Mouse (Mus musculus): ENCODE measurements at regions not wholly inside any gene's neighbourhood (a gene's known extent, or its start where the extent isn't known, plus 50 kb on each side); places are given as distances from the start of the nearest gene placed in this dataset.
"Not testable (repeated sequence)": the region's sequence is repeated elsewhere in the genome, so short reads cannot be mapped to it uniquely, and the experiment has no call there.

- peak in 1 of 2 experiments; percentile 17 for DNase-seq (ENCODE audit: low spot score in 2 of 2)
These were observed 133.4 kb upstream of the Ajap1 start for GRCm38 (mm10) chr4:153616058-153616457.

GRCm38 (mm10) chr4:153616938-153617337 is 134.3 kb upstream of the Ajap1 start:
- DNase-seq (ENCODE audit: low spot score in 2 of 2), result no peak

GRCm38 (mm10) chr4:153620871-153621270 is 138.3 kb upstream of the Ajap1 start:
- DNase-seq (ENCODE audit: low spot score in 2 of 2), result no peak

- DNase-seq (ENCODE audit: low spot score in 2 of 2), result no peak
These were observed 148.6 kb upstream of the Ajap1 start for GRCm38 (mm10) chr4:153631161-153631560.

- DNase-seq (ENCODE audit: low spot score in 2 of 2), result no peak
These were observed 149.4 kb upstream of the Ajap1 start for GRCm38 (mm10) chr4:153632056-153632455.

GRCm38 (mm10) chr4:153632551-153632950 is 149.9 kb upstream of the Ajap1 start:
- no peak for DNase-seq (ENCODE audit: low spot score in 2 of 2)

- peak; percentile 15 to 38 for DNase-seq (ENCODE audit: low spot score in 2 of 2)
These were observed 150.6 kb upstream of the Ajap1 start for GRCm38 (mm10) chr4:153633260-153633659.

- no peak for DNase-seq (ENCODE audit: low spot score in 2 of 2)
These were observed 151.7 kb upstream of the Ajap1 start for GRCm38 (mm10) chr4:153634221-153634881.

- no peak for DNase-seq (ENCODE audit: low spot score in 2 of 2)
These were observed 155.4 kb upstream of the Ajap1 start for GRCm38 (mm10) chr4:153637989-153638388.

- no peak for DNase-seq (ENCODE audit: low spot score in 2 of 2)
These were observed 169.2 kb upstream of the Ajap1 start for GRCm38 (mm10) chr4:153651849-153652248.

- peak; percentile 34 to 63 for DNase-seq (ENCODE audit: low spot score in 2 of 2)
These were observed 170.2 kb upstream of the Ajap1 start for GRCm38 (mm10) chr4:153652841-153653240.

- DNase-seq (ENCODE audit: low spot score in 2 of 2), result no peak
These were observed 180.1 kb upstream of the Ajap1 start for GRCm38 (mm10) chr4:153662731-153663130.

GRCm38 (mm10) chr4:153666626-153667236 is 184.1 kb upstream of the Ajap1 start:
- DNase-seq (ENCODE audit: low spot score in 2 of 2), result not testable (repeated sequence)

GRCm38 (mm10) chr4:153669070-153669469 is 186.5 kb upstream of the Ajap1 start:
- no peak for DNase-seq (ENCODE audit: low spot score in 2 of 2)

GRCm38 (mm10) chr4:153670216-153670615 is 187.6 kb upstream of the Ajap1 start:
- DNase-seq (ENCODE audit: low spot score in 2 of 2), result no peak

- DNase-seq (ENCODE audit: low spot score in 2 of 2), result no peak
These were observed 192.8 kb upstream of the Ajap1 start for GRCm38 (mm10) chr4:153675431-153675830.

GRCm38 (mm10) chr4:153679151-153679550 is 196.5 kb upstream of the Ajap1 start:
- DNase-seq (ENCODE audit: low spot score in 2 of 2), result no peak

- no peak for DNase-seq (ENCODE audit: low spot score in 2 of 2)
These were observed 205.8 kb upstream of the Ajap1 start for GRCm38 (mm10) chr4:153688441-153688840.

- no peak for DNase-seq (ENCODE audit: low spot score in 2 of 2)
These were observed 211.3 kb upstream of the Ajap1 start for GRCm38 (mm10) chr4:153693881-153694280.

GRCm38 (mm10) chr4:153696426-153697040 is 213.9 kb upstream of the Ajap1 start:
- no peak for DNase-seq (ENCODE audit: low spot score in 2 of 2)

- DNase-seq (ENCODE audit: low spot score in 2 of 2), result no peak
These were observed 224.6 kb upstream of the Ajap1 start for GRCm38 (mm10) chr4:153707218-153707617.

GRCm38 (mm10) chr4:153714995-153715645 is 232.5 kb upstream of the Ajap1 start:
- no peak for DNase-seq (ENCODE audit: low spot score in 2 of 2)

Data from left cerebral cortex, adult 18-20 months (tissue).